Mouse (Mus musculus) urinary bladder, postnatal 36 days (tissue): ENCODE data around the gene Map2k7.
"Not testable (repeated sequence)": the region's sequence is repeated elsewhere in the genome, so short reads cannot be mapped to it uniquely, and the experiment has no call there.

Experiments used
- DNase-seq, 2 experiments: peaks; one replicate each; pipeline ENCODE4 v3.0.0; 2022; ENCODE audit warnings: low spot score in 2 of 2, mixed read lengths in 1 of 2

The Map2k7 gene

DNA sequence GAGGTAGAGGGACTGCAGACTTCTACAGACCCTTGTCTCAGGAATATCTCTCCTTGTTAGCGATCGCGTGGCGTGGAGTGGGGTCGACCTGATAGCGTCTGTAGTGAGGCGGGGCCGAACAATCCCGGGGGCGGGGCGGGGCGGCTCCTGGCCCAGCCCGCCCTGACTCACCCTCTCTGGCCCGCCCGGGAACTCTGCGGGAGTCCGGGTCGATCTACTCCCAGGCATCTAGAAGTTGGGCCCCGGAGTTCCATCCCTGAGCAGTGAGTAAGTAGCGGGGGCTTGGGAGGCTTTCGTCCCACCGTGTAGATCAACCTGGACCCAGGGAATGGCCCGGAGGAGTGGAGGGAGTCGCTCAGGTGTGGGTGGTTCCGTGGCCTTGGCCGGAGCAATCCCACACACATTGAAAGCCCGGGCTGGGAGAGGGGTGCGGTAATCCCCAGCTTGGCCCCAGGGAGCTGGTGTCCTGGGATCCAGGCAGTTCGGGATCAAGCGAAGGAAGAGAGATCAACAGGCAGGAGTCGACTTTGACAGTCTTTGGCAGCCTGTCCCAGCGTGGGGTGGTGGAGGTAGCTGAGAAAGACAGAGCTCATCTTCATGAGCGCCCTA is 11.7 kb upstream of the Map2k7 start, which contains the start of gene Lrrc8e:
Gene Lrrc8e, plus strand, starts transcription at position 89 of the 609 bp plus-strand sequence.
- peak; percentile 45 to 52 for DNase-seq

DNA sequence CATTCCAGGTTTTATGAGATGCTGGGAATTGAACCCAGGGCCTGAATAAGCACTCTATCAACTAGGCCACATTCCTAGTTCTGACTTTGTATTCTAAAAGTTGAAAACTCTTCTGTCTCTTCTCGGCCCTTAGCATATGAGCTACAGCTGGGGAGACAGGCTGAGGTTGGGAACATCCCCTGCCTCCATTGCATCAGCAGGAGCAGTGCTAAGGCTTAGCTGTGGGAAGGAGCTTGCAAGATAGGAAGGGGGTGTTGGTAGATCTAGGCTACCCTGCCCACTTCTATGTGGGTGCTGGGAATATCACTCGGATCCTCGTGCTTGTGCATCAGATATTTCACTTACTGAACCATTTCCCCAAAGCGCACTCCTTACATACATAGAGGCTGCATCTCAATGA is 10.6 kb upstream of the Map2k7 start:
- no peak for DNase-seq

DNA sequence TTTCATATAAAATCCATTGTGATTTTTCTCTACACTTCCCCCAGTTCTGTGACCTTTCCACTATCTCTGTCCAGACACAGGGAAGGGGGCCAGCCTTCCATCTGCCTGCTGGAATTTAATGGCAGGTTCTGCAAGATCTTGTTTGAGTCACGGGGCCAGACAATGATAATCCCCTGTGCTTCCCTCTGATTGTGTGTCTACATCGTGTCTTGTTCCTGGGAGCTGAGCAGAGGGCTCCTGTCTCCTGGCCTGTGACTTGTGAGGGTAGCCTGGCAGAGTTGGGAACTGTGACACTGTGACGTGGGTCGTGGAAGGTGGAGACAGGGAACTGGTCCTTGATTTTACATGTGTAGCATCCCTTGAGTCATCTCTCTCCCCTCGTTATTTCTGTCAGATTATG is 8.8 kb upstream of the Map2k7 start:
- DNase-seq, result no peak

- peak; percentile 70 to 78 for DNase-seq
These were observed 7.8 kb upstream of the Map2k7 start for GRCm38 (mm10) chr8:4230612-4231351.

GRCm38 (mm10) chr8:4237814-4238433 is 616 bp upstream of the Map2k7 start:
- DNase-seq, result no peak

DNA sequence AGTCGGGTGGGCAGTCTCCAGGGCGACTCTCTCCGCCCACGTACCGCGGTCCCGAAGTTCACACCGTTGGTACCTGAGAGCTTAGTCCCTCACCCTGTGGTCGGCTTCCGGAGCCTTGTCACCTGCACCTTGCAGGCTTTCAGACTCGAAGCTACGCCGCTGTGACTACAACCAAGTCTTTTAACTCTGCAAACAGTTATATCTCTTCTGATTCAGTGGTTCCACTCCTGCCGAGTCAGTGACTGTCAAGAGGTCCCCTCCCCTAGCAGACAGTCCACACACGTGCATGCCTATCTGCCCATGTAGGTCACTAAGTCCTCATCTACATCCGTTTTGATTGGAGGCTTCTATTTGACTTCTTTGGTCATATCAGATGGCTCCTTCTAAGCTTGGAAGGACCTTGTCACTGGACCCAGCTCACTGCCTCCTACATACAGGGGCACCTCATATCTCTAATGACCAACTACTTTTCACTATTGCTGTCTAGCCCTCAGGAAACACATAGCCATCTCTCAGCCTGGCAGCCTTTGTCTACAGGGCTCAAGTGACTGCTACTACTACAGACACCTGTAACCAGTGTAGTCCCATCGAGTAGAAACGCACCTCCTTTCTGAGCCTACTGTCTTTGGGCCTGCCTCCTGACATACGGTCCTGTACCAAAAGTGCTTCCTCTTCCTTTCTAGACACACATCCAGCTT is 802 bp downstream of the Map2k7 start:
- no peak for DNase-seq

- DNase-seq, result no peak
These were observed 6.5 kb downstream of the Map2k7 start for GRCm38 (mm10) chr8:4245061-4245460.

GRCm38 (mm10) chr8:4245737-4246136 is 7.2 kb downstream of the Map2k7 start:
- DNase-seq, result no peak

DNA sequence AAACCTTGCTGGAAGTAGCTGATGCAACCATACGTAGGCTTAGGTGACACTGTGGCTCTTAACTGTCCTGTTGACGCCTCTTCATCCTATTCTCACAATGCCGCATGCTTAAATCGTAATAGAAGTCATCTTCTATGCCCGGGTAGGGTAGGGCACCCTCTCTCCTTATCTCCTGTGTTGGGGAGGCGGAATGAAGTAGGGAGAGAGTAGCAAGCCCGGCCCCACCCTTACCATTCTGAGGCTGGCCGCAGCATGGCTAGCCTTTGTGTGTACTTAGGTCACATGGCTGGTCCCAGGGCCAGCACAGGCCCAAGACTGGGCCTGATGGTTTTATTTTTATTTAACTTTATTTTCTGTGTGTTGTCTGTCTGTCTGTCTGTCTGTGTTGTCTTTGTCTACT is 8.7 kb downstream of the Map2k7 start:
- no peak for DNase-seq

GRCm38 (mm10) chr8:4247951-4248540 is 9.5 kb downstream of the Map2k7 start, which contains the start of gene Tgfbr3l:
Tgfbr3l (plus strand) TSS chr8:4248214.
- no peak for DNase-seq

DNA sequence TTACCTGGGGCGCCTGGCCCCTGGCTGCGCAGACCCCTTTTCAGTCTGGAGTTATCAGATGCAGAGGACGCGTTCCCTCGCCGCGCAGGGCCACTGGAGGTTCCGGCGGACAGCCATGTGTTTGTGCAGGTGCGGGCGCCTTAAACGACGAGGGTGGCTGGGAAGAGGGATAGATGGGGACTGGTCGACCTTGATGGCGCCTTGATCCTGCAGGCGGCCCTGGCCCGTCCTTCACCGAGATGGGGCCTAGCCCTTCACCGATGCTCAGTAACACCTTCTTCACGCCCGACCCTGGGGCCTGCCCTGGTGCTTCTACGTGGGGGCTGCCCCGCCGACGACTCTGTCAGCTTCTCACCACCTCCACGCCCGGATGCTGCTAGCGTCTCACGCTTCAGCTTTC is 10.7 kb downstream of the Map2k7 start:
- no peak for DNase-seq

DNA sequence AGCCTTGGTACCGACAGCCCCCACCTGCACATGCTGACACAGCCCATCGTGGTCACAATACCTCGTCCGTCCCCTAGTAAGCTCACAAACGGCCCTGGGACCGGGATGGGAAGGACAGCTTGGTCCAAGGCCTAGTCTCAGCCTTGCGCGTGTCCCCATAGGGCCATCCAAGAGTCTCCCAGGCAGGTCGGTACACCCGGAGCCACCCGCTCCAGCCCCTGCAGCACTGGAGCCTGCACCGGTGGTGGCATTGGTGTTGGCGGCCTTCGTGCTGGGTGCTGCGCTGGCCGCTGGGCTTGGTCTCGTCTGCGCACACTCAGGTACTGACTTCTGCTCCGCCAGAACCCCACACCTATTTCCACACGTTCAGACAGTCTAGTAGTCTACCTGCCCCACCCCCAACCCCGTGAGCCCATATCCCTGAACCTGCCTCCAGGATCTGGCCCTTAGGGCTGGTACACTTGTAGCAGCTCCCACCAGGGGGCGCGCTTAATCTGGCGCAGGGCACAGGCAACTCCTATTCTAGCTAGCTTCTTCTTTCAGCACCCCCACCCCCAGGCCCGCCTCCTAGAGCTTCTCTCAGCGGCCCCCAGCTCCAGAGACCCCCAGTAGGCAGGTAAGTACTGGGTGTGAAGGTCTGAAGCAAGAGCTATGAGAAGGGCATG is 11.9 kb downstream of the Map2k7 start:
- peak; percentile 75 to 79 for DNase-seq

GRCm38 (mm10) chr8:4252116-4252760 is 13.7 kb downstream of the Map2k7 start:
- DNase-seq, result no peak

DNA sequence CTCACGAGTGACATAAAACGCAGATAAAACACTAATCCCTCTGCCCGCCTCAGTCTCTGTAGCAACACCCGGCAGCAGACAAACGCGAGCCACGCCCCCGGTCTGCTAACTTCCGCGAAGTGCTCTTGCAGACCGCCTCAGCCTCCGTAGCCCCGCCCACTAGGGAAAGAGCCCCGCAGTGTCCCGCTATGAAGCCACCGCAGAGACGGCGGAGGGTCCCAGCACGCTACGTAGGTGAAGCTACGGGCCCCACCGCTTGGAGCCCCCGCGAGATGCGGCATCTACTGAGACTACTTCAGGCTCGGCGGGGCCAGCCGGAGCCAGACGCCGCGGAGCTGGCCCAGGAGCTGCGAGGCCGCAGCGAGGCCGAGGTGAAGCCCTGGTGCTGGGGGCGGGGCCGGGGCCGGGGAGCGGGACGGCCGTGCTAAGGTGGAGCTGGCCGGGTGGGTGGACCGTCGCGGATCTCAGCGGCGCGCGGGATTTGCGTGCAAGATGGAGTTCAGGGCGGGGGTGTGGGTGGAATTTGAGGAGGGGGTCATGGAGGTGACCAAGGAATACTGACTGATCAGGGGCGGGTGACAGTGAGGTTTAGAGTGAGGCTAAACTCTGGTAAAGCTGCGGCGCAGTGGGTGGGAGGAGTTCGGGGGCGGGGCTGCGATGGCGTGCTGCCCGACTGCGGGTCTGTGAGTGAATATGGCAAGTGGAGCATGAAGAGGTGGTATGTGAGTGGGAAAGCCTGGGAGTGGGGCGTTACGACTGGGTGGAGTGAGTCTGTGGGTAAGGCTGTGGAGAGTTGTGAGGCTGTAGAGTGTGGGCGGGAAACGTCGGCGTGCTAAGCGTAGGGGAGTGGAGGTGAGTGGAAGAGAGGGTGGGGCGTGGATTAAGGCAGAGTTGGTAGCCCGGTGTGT is 14.6 kb downstream of the Map2k7 start, which contains the start of gene Snapc2:
Gene Snapc2, plus strand, starts transcription at position 147 of the 908 bp plus-strand sequence.
- peak; percentile 96 to 97 for DNase-seq

DNA sequence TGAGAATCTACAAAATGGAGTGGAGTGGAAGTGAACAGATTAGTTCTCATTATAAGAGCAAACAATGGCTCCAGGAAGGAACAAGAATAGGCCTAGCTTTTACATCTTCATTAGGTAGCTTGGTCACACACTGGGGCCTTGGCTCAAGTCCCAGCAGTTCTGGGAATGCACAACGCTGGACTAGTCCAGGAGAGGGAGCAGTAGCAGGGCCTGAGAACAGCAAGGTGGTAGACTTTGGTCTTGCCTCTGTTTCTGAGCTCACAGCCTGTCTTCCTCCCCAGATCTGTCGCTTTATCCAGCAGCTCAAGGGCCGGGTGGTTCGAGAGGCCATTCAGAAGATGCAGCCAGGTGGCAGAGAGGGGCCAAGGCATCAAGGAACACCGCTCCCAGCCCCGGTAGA is 15.5 kb downstream of the Map2k7 start:
- DNase-seq, result no peak

- DNase-seq, result not testable (repeated sequence)
These were observed 16.9 kb downstream of the Map2k7 start for GRCm38 (mm10) chr8:4255471-4255870.

DNA sequence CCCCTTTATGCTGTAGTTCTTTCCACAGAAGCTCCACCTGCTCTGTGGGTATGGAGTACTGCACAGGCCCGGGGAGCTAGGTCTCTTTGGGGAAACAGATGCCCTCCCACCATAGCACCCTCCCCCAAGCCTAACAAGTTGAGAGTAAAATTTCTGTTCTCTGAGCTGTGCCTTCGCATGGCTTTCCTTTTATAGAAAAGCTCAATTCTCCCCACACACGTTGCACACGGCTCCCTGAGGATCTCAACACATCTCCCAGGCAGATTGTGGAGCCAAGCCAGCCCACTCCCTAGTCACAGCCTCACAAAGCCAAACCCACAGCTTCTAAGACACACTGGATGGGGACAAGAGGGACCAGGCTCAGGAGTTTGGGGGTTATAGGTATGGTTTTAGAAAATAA is 18.4 kb downstream of the Map2k7 start:
- no peak for DNase-seq

DNA sequence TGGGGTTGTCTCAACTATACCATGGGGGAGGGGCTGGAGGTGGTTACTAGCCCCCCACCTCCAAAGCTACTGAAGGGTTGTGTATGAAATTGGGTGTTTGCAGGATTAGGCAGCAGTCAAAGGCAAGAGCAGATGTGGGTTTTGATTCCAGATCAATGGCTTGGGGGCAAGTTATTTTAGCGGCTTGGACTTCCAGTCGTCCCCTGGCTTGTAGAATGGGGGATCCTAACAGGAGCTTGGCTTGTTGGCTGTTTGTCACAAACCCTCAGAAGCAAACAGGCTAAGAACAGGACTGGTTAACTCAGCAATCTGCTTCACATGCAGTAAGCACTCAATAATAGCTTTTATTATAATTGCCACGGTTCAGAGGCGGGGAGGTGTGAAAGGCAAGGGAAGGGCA is 18.8 kb downstream of the Map2k7 start:
- no peak for DNase-seq

DNA sequence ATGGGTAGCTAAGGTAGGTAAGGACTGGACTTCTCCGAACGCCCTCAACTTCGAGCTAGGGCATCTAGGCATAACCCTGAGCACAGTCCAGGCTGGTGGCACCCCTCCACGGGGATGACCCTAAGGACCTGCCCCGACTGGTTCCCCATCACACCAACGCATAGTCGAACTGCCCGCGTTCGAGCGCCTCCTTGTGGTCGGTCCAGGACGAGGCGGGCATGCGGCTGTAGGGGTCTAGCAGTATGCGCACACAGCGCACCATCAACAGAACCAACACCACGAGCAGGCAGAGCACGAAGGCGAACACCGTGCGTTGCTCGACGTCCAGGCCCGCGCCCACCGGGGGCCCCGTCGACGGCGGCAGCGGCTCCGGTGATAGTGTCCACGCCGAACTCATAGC is 19.7 kb downstream of the Map2k7 start:
- peak; percentile 51 to 69 for DNase-seq

GRCm38 (mm10) chr8:4258678-4259077 is 20.1 kb downstream of the Map2k7 start:
- DNase-seq, result no peak
